Mouse (Mus musculus) ovary, postnatal 14 days (tissue): Measurements from ENCODE around the gene Chid1.

Experiments
- DNase-seq: peaks from one replicate; pipeline ENCODE4 v3.0.0; 2022; ENCODE audit warnings: low spot score

The Chid1 gene

GRCm38 (mm10) chr7:141476226-141476980 lies 63.3 kb downstream of the Chid1 start:
- peak; percentile 67 for DNase-seq

- no peak for DNase-seq
These were observed 63.9 kb downstream of the Chid1 start for GRCm38 (mm10) chr7:141475805-141476158.

GRCm38 (mm10) chr7:141475011-141475804 lies 64.4 kb downstream of the Chid1 start, which contains the start of the genes Polr2l and Tspan4:
Gene Polr2l, minus strand, starts transcription at chr7:141475132.
Gene Tspan4, plus strand, starts transcription at chr7:141475240.
- peak; percentile 75 for DNase-seq

GRCm38 (mm10) chr7:141474160-141474559 lies 65.5 kb downstream of the Chid1 start:
- DNase-seq: no peak

GRCm38 (mm10) chr7:141472763-141473162 lies 66.9 kb downstream of the Chid1 start:
- DNase-seq: no peak

- DNase-seq: no peak
These were observed 67.4 kb downstream of the Chid1 start for GRCm38 (mm10) chr7:141472226-141472625.

- DNase-seq: no peak
These were observed 68.4 kb downstream of the Chid1 start for GRCm38 (mm10) chr7:141471236-141471635.

GRCm38 (mm10) chr7:141470637-141470944 lies 69.1 kb downstream of the Chid1 start:
- DNase-seq: no peak

- DNase-seq: no peak
These were observed 69.6 kb downstream of the Chid1 start for GRCm38 (mm10) chr7:141469901-141470636.

GRCm38 (mm10) chr7:141469352-141469751 lies 70.3 kb downstream of the Chid1 start:
- no peak for DNase-seq

GRCm38 (mm10) chr7:141468522-141469211 lies 71.0 kb downstream of the Chid1 start:
- DNase-seq: no peak

GRCm38 (mm10) chr7:141468164-141468521 lies 71.5 kb downstream of the Chid1 start:
- no peak for DNase-seq

- peak; percentile 85 for DNase-seq
These were observed 72.2 kb downstream of the Chid1 start, which contains the start of gene Cd151 for GRCm38 (mm10) chr7:141467230-141468030. Gene Cd151, plus strand, starts transcription at chr7:141467392.

GRCm38 (mm10) chr7:141466607-141467148 lies 73.0 kb downstream of the Chid1 start:
- DNase-seq: no peak

GRCm38 (mm10) chr7:141466045-141466394 lies 73.6 kb downstream of the Chid1 start:
- no peak for DNase-seq

- no peak for DNase-seq
These were observed 74.1 kb downstream of the Chid1 start for GRCm38 (mm10) chr7:141465388-141466044.

GRCm38 (mm10) chr7:141464603-141465201 lies 75.0 kb downstream of the Chid1 start:
- no peak for DNase-seq

- no peak for DNase-seq
These were observed 75.6 kb downstream of the Chid1 start for GRCm38 (mm10) chr7:141463824-141464602.

- DNase-seq: no peak
These were observed 77.3 kb downstream of the Chid1 start for GRCm38 (mm10) chr7:141462333-141462821.
